Mouse (Mus musculus) heart, embryonic 16.5 days (tissue): Measurements from ENCODE around the gene Gstt1. TPM values are rescaled to one million over a fixed set of nuclear protein-coding genes. Genes with fewer than 3 reads are reported as not detected.

Source experiments
- ATAC-seq: fragments of 200-750 bp; cut with Nextera tagmentation; replicated peaks from 2 replicates; pipeline ENCODE4 v1.8.0; 2017; ENCODE audit warnings: moderate number of reproducible peaks; ENCODE audit not compliant: insufficient read depth, low FRiP score; ENCODE audit errors: extremely low read depth
- H3K27ac ChIP-seq: fragments of 300-500 bp; sonication (generic); 2 replicates; pipeline ENCODE4 v1.5.1; 2014; ENCODE audit warnings: mild to moderate bottlenecking, low read length, control low read depth, moderate library complexity
- H3K27me3 ChIP-seq: fragments of 300-500 bp; sonication (generic); 2 replicates; pipeline ENCODE4 v1.6.1; 2014; ENCODE audit warnings: low read length, mixed read lengths; ENCODE audit not compliant: control insufficient read depth, insufficient read depth
- H3K36me3 ChIP-seq: fragments of 300-500 bp; sonication (generic); 2 replicates; pipeline ENCODE4 v1.6.1; 2014; ENCODE audit not compliant: control insufficient read depth, insufficient read depth
- H3K4me1 ChIP-seq: fragments of 300-500 bp; sonication (generic); 2 replicates; pipeline ENCODE4 v1.6.1; 2014; ENCODE audit warnings: low read length, mixed read lengths; ENCODE audit not compliant: control insufficient read depth, insufficient read depth
- H3K4me2 ChIP-seq: fragments of 300-500 bp; sonication (generic); 2 replicates; pipeline ENCODE4 v1.6.1; 2014; ENCODE audit warnings: low read depth, mild to moderate bottlenecking, control low read depth, low read length
- H3K4me3 ChIP-seq: fragments of 300-500 bp; sonication (generic); 2 replicates; pipeline ENCODE4 v1.5.1; 2014; ENCODE audit warnings: mild to moderate bottlenecking, control low read depth, low read length
- H3K9ac ChIP-seq: fragments of 300-500 bp; sonication (generic); 2 replicates; pipeline ENCODE4 v1.6.1; 2014; ENCODE audit warnings: low read length, control low read depth
- H3K9me3 ChIP-seq: fragments of 300-500 bp; sonication (generic); replicated peaks from 2 replicates; pipeline ENCODE4 v1.6.1; 2016; ENCODE audit warnings: low read length; ENCODE audit not compliant: control insufficient read depth
- WGBS: fragments of 180-500 bp; shearing (Covaris S2); extraction: QIAGEN DNeasy Blood & Tissue Kit; methylation state at CpG from one replicate; pipeline ENCODE4 v1.1.7; 2014; 5-methylcytosine and 5-hydroxymethylcytosine counted together
- polyA plus RNA-seq: library from polyadenylated mRNA; unstranded; fragments of >200 nt; fragmentation: Nextera tagmentation; extraction: Ambion mirVana; gene quantifications from 2 replicates; pipeline ENCODE4 v1.2.1, GENCODE M21; 2015

Gene Gstt1
- polyA plus RNA-seq, 1 experiment from 2014 or later = 9.0 TPM

- Histone ChIP-seq H3K27me3 (no peaks in the 10 kb centered on the region), H3K9ac (peak overlapping the region; percentile 78), H3K4me3 (peak overlapping the region; percentile 56), H3K4me2 (peak overlapping the region; percentile 81), H3K27ac (peak overlapping the region; percentile 55), H3K4me1 (peaks cover 26% of the 10 kb centered on the region), H3K36me3 (no peaks in the 10 kb centered on the region), H3K9me3 (no peaks in the 10 kb centered on the region)
- 1% methylated on average over 21 of the region's 21 CpGs for WGBS
- ATAC-seq = peak; percentile 39
Measured at GRCm38 (mm10) chr10:75834250-75834649, 35.9 kb upstream of the Gstt1 start.

- Histone ChIP-seq H3K27ac (no peak overlapping the region), H3K9ac (peak overlapping the region; percentile 26)
- WGBS = 12% methylated on average over 21 of the region's 21 CpGs
Measured at GRCm38 (mm10) chr10:75833456-75834080, 35.2 kb upstream of the Gstt1 start.

GRCm38 (mm10) chr10:75832272-75832895 is 34.0 kb upstream of the Gstt1 start:
- 59% methylated on average over 13 of the region's 13 CpGs for WGBS
- Histone ChIP-seq H3K27me3 (no peaks in the 10 kb centered on the region), H3K4me1 (peaks cover 27% of the 10 kb centered on the region), H3K9ac (no peak overlapping the region), H3K27ac (no peak overlapping the region), H3K9me3 (no peaks in the 10 kb centered on the region), H3K4me2 (no peak overlapping the region), H3K4me3 (no peak overlapping the region), H3K36me3 (no peaks in the 10 kb centered on the region)
- ATAC-seq = no peak

More at GRCm38 (mm10) chr10:75833456-75834080, 35.2 kb upstream of the Gstt1 start:
- H3K9me3 ChIP-seq = no peaks in the 10 kb centered on the region
- peak overlapping the region; percentile 81 for H3K4me2 ChIP-seq
- peaks cover 28% of the 10 kb centered on the region for H3K4me1 ChIP-seq
- peak overlapping the region; percentile 56 for H3K4me3 ChIP-seq
- no peaks in the 10 kb centered on the region for H3K27me3 ChIP-seq
- ATAC-seq = no peak
- no peaks in the 10 kb centered on the region for H3K36me3 ChIP-seq

- no peak overlapping the region for H3K27ac ChIP-seq
- H3K4me2 ChIP-seq = no peak overlapping the region
- no peaks in the 10 kb centered on the region for H3K9me3 ChIP-seq
- peaks cover 18% of the 10 kb centered on the region for H3K4me1 ChIP-seq
- H3K27me3 ChIP-seq = no peaks in the 10 kb centered on the region
- H3K4me3 ChIP-seq = no peak overlapping the region
- H3K9ac ChIP-seq = no peak overlapping the region
- 84% methylated on average over 2 of the region's 2 CpGs for WGBS
- H3K36me3 ChIP-seq = no peaks in the 10 kb centered on the region
- ATAC-seq = no peak
Measured at GRCm38 (mm10) chr10:75830275-75830670, 31.9 kb upstream of the Gstt1 start.

GRCm38 (mm10) chr10:75829529-75830274 is 31.3 kb upstream of the Gstt1 start:
- Histone ChIP-seq H3K36me3 (no peaks in the 10 kb centered on the region), H3K27ac (no peak overlapping the region), H3K9me3 (no peaks in the 10 kb centered on the region), H3K27me3 (no peaks in the 10 kb centered on the region), H3K4me1 (peaks cover 13% of the 10 kb centered on the region), H3K4me2 (no peak overlapping the region), H3K9ac (no peak overlapping the region), H3K4me3 (no peak overlapping the region)
- ATAC-seq = no peak
- 64% methylated on average over 2 of the region's 2 CpGs for WGBS

- no peaks in the 10 kb centered on the region for H3K27me3 ChIP-seq
- H3K9me3 ChIP-seq = no peaks in the 10 kb centered on the region
- H3K4me3 ChIP-seq = no peak overlapping the region
- H3K9ac ChIP-seq = no peak overlapping the region
- H3K27ac ChIP-seq = no peak overlapping the region
- no peak overlapping the region for H3K4me2 ChIP-seq
- peaks cover 11% of the 10 kb centered on the region for H3K4me1 ChIP-seq
- ATAC-seq = no peak
- no peaks in the 10 kb centered on the region for H3K36me3 ChIP-seq
Measured at GRCm38 (mm10) chr10:75828500-75828931, 30.1 kb upstream of the Gstt1 start.

- H3K9ac ChIP-seq = no peak overlapping the region
- H3K4me2 ChIP-seq = no peak overlapping the region
- no peaks in the 10 kb centered on the region for H3K27me3 ChIP-seq
- no peak overlapping the region for H3K4me3 ChIP-seq
- WGBS = 73% methylated on average over 4 of the region's 4 CpGs
- 0 out of 2 replicates have a peak, but pooled peaks have one; percentile 32 for ATAC-seq
- peaks cover 11% of the 10 kb centered on the region for H3K4me1 ChIP-seq
- no peak overlapping the region for H3K27ac ChIP-seq
- no peaks in the 10 kb centered on the region for H3K36me3 ChIP-seq
- H3K9me3 ChIP-seq = peaks cover 4% of the 10 kb centered on the region; the same call in 1 of the 2 replicates
Measured at GRCm38 (mm10) chr10:75827668-75828360, 29.4 kb upstream of the Gstt1 start.

GRCm38 (mm10) chr10:75824530-75824929 is 26.1 kb upstream of the Gstt1 start:
- Histone ChIP-seq H3K9ac (no peak overlapping the region), H3K27ac (no peak overlapping the region), H3K36me3 (no peaks in the 10 kb centered on the region), H3K9me3 (peaks cover 4% of the 10 kb centered on the region; the same call in 1 of the 2 replicates), H3K4me3 (no peak overlapping the region), H3K27me3 (no peaks in the 10 kb centered on the region), H3K4me2 (no peak overlapping the region), H3K4me1 (peaks cover 11% of the 10 kb centered on the region)
- no peak for ATAC-seq
- 84% methylated on average over 4 of the region's 4 CpGs for WGBS
